Mouse (Mus musculus) limb, embryonic 10.5 days (tissue): ENCODE data around the gene Hmgb1. TPM values are rescaled to one million over a fixed set of nuclear protein-coding genes. Genes with fewer than 3 reads are reported as not detected.
"Not testable (repeated sequence)": the region's sequence is repeated elsewhere in the genome, so short reads cannot be mapped to it uniquely, and the experiment has no call there.

ENCODE experiments used
- DNase-seq: peaks from one replicate; pipeline ENCODE4 v3.0.0-alpha.2; 2017; ENCODE audit warnings: low spot score
- H3K27ac ChIP-seq: fragments of 300-500 bp; sonication (generic); 2 replicates; pipeline ENCODE4 v1.5.1; 2016; ENCODE audit warnings: mild to moderate bottlenecking
- H3K27me3 ChIP-seq: fragments of 300-500 bp; sonication (generic); 2 replicates; pipeline ENCODE4 v1.6.1; 2016; ENCODE audit warnings: low read depth, mild to moderate bottlenecking; ENCODE audit not compliant: poor library complexity, severe bottlenecking
- H3K36me3 ChIP-seq: fragments of 300-500 bp; sonication (generic); 2 replicates; pipeline ENCODE4 v1.6.1; 2016; ENCODE audit warnings: mild to moderate bottlenecking, moderate library complexity
- H3K4me1 ChIP-seq: fragments of 300-500 bp; sonication (generic); 2 replicates; pipeline ENCODE4 v1.6.1; 2016
- H3K4me3 ChIP-seq: fragments of 300-500 bp; sonication (generic); 2 replicates; pipeline ENCODE4 v1.5.1; 2016; ENCODE audit warnings: mild to moderate bottlenecking, moderate library complexity
- H3K9me3 ChIP-seq: fragments of 300-500 bp; sonication (generic); replicated peaks from 2 replicates; pipeline ENCODE4 v1.6.1; 2016; ENCODE audit warnings: mild to moderate bottlenecking
- WGBS: fragments of 180-500 bp; shearing (Covaris S2); methylation state at CpG from one replicate; pipeline ENCODE4 v1.1.7; 2016; 5-methylcytosine and 5-hydroxymethylcytosine counted together
- polyA plus RNA-seq: library from polyadenylated mRNA; unstranded; fragments of >200 nt; fragmentation: Nextera tagmentation; extraction: Ambion mirVana; gene quantifications from 2 replicates; pipeline ENCODE4 v1.2.1, GENCODE M21; 2016

Gene Hmgb1
- polyA plus RNA-seq, 1 experiment from 2014 or later = 1,835 TPM

GRCm38 (mm10) chr5:149159021-149159420 lies 25.3 kb downstream of the Hmgb1 start:
- Histone ChIP-seq H3K4me1 (no peaks in the 10 kb centered on the region), H3K36me3 (no peaks in the 10 kb centered on the region), H3K4me3 (no peak overlapping the region), H3K27me3 (no peaks in the 10 kb centered on the region), H3K27ac (no peak overlapping the region), H3K9me3 (no peaks in the 10 kb centered on the region)
- DNase-seq = no peak
- 88% methylated on average over 6 of the region's 6 CpGs for WGBS

GRCm38 (mm10) chr5:149156886-149157563 lies 27.3 kb downstream of the Hmgb1 start:
- H3K27me3 ChIP-seq = no peaks in the 10 kb centered on the region
- 89% methylated on average over 18 of the region's 18 CpGs for WGBS
- H3K4me1 ChIP-seq = peaks cover 9% of the 10 kb centered on the region
- no peaks in the 10 kb centered on the region for H3K9me3 ChIP-seq
- no peak overlapping the region for H3K27ac ChIP-seq
- no peaks in the 10 kb centered on the region for H3K36me3 ChIP-seq
- no peak for DNase-seq
- no peak overlapping the region for H3K4me3 ChIP-seq

- DNase-seq = no peak
- Histone ChIP-seq H3K4me3 (no peak overlapping the region), H3K36me3 (no peaks in the 10 kb centered on the region), H3K27ac (peak overlapping the region; percentile 65), H3K27me3 (no peaks in the 10 kb centered on the region), H3K4me1 (peaks cover 11% of the 10 kb centered on the region), H3K9me3 (no peaks in the 10 kb centered on the region)
- 76% methylated on average over 12 of the region's 12 CpGs for WGBS
Observed at GRCm38 (mm10) chr5:149152774-149153155, 31.5 kb downstream of the Hmgb1 start.

- no peak for DNase-seq
- peak overlapping the region; percentile 65 for H3K27ac ChIP-seq
Observed at GRCm38 (mm10) chr5:149152063-149152773, 32.1 kb downstream of the Hmgb1 start.

GRCm38 (mm10) chr5:149150882-149151281 lies 33.4 kb downstream of the Hmgb1 start:
- H3K9me3 ChIP-seq = no peaks in the 10 kb centered on the region
- no peak overlapping the region for H3K4me3 ChIP-seq
- H3K27ac ChIP-seq = no peak overlapping the region
- H3K36me3 ChIP-seq = no peaks in the 10 kb centered on the region
- peaks cover 11% of the 10 kb centered on the region for H3K4me1 ChIP-seq
- WGBS = 97% methylated on average over 3 of the region's 3 CpGs
- no peak for DNase-seq
- H3K27me3 ChIP-seq = no peaks in the 10 kb centered on the region

More at GRCm38 (mm10) chr5:149152063-149152773, 32.1 kb downstream of the Hmgb1 start:
- Histone ChIP-seq H3K9me3 (no peaks in the 10 kb centered on the region), H3K36me3 (no peaks in the 10 kb centered on the region), H3K4me3 (no peak overlapping the region), H3K27me3 (no peaks in the 10 kb centered on the region), H3K4me1 (peaks cover 11% of the 10 kb centered on the region)
- 61% methylated on average over 13 of the region's 13 CpGs for WGBS

- Histone ChIP-seq H3K4me3 (no peak overlapping the region), H3K9me3 (no peaks in the 10 kb centered on the region), H3K4me1 (peaks cover 17% of the 10 kb centered on the region), H3K27ac (no peak overlapping the region), H3K27me3 (no peaks in the 10 kb centered on the region), H3K36me3 (no peaks in the 10 kb centered on the region)
- WGBS = 68% methylated on average over 8 of the region's 8 CpGs
- DNase-seq = no peak
Observed at GRCm38 (mm10) chr5:149147386-149148000, 36.8 kb downstream of the Hmgb1 start.

- Histone ChIP-seq H3K27me3 (no peaks in the 10 kb centered on the region), H3K27ac (no peak overlapping the region), H3K36me3 (no peaks in the 10 kb centered on the region), H3K9me3 (no peaks in the 10 kb centered on the region), H3K4me1 (peaks cover 10% of the 10 kb centered on the region), H3K4me3 (no peak overlapping the region)
- 86% methylated on average over 7 of the region's 7 CpGs for WGBS
- DNase-seq = no peak
Observed at GRCm38 (mm10) chr5:149146691-149147090, 37.6 kb downstream of the Hmgb1 start.

GRCm38 (mm10) chr5:149143766-149144375 lies 40.4 kb downstream of the Hmgb1 start:
- no peaks in the 10 kb centered on the region for H3K36me3 ChIP-seq
- WGBS = 64% methylated on average over 25 of the region's 25 CpGs
- DNase-seq = peak; percentile 44
- peak overlapping the region; percentile 66 for H3K27ac ChIP-seq
- no peaks in the 10 kb centered on the region for H3K9me3 ChIP-seq
- H3K27me3 ChIP-seq = no peaks in the 10 kb centered on the region
- no peak overlapping the region for H3K4me3 ChIP-seq
- H3K4me1 ChIP-seq = peaks cover 10% of the 10 kb centered on the region

- not testable (repeated sequence) for H3K4me3 ChIP-seq, H3K36me3 ChIP-seq, H3K9me3 ChIP-seq, H3K27me3 ChIP-seq, DNase-seq, H3K27ac ChIP-seq
- peaks cover 16% of the 10 kb centered on the region for H3K4me1 ChIP-seq
- WGBS = 92% methylated on average over 1 of the region's 1 CpGs
Observed at GRCm38 (mm10) chr5:149141155-149141554, 43.1 kb downstream of the Hmgb1 start.

- WGBS = 63% methylated on average over 9 of the region's 9 CpGs
- H3K4me3 ChIP-seq = no peak overlapping the region
- H3K27me3 ChIP-seq = no peaks in the 10 kb centered on the region
- peaks cover 16% of the 10 kb centered on the region for H3K4me1 ChIP-seq
- H3K36me3 ChIP-seq = no peaks in the 10 kb centered on the region
- no peak for DNase-seq
- no peak overlapping the region for H3K27ac ChIP-seq
- H3K9me3 ChIP-seq = no peaks in the 10 kb centered on the region
Observed at GRCm38 (mm10) chr5:149140336-149140735, 44.0 kb downstream of the Hmgb1 start.

- 93% methylated on average over 6 of the region's 6 CpGs for WGBS
- H3K27me3 ChIP-seq, H3K27ac ChIP-seq, H3K36me3 ChIP-seq, H3K4me3 ChIP-seq, DNase-seq, H3K9me3 ChIP-seq: not testable (repeated sequence)
- H3K4me1 ChIP-seq = peaks cover 12% of the 10 kb centered on the region; the same call in 1 of the 2 replicates
Observed at GRCm38 (mm10) chr5:149138087-149138486, 46.2 kb downstream of the Hmgb1 start.

- no peak overlapping the region for H3K4me3 ChIP-seq
- H3K9me3 ChIP-seq = no peaks in the 10 kb centered on the region
- no peaks in the 10 kb centered on the region for H3K36me3 ChIP-seq
- H3K27me3 ChIP-seq = no peaks in the 10 kb centered on the region
- H3K27ac ChIP-seq = no peak overlapping the region
- WGBS = 85% methylated on average over 3 of the region's 3 CpGs
- no peak for DNase-seq
- H3K4me1 ChIP-seq = peaks cover 19% of the 10 kb centered on the region
Observed at GRCm38 (mm10) chr5:149137447-149137846, 46.8 kb downstream of the Hmgb1 start.

GRCm38 (mm10) chr5:149136933-149137365 lies 47.3 kb downstream of the Hmgb1 start:
- DNase-seq = no peak
- H3K27ac ChIP-seq = no peak overlapping the region
- WGBS = 83% methylated on average over 4 of the region's 4 CpGs

More at GRCm38 (mm10) chr5:149136933-149137365, 47.3 kb downstream of the Hmgb1 start:
- Histone ChIP-seq H3K4me1 (peaks cover 24% of the 10 kb centered on the region), H3K36me3 (no peaks in the 10 kb centered on the region), H3K9me3 (no peaks in the 10 kb centered on the region), H3K27me3 (no peaks in the 10 kb centered on the region), H3K4me3 (no peak overlapping the region)
